Mouse (Mus musculus): ENCODE measurements around the gene Masp2.

The Masp2 gene

DNA sequence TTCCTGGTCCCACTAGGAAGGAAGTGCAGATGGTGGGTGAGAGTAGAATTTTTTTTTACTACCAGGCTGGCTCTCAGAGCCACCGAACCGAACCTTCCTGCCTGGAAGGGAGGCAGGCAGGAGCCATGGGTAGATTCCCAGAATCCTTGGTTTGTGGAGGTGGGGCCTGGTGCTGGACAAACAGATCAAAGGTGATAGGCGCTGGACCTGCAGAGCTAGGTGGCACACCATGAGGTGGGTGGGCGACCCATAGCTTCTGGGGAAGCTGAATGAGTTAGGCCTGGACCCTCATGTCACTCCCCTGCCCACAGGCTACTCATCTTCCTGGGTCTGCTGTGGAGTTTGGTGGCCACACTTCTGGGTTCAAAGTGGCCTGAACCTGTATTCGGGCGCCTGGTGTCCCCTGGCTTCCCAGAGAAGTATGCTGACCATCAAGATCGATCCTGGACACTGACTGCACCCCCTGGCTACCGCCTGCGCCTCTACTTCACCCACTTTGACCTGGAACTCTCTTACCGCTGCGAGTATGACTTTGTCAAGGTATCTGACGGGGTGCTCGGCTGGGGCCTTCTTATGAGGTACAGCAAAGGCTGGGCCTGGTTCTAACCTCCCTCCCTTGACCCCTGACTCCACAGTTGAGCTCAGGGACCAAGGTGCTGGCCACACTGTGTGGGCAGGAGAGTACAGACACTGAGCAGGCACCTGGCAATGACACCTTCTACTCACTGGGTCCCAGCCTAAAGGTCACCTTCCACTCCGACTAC lies at the start of gene Masp2:
Masp2 (plus strand) TSS at position 198 of the 764 bp plus-strand sequence.
- 88% methylated on average over 14 of the region's 14 CpGs for WGBS

DNA sequence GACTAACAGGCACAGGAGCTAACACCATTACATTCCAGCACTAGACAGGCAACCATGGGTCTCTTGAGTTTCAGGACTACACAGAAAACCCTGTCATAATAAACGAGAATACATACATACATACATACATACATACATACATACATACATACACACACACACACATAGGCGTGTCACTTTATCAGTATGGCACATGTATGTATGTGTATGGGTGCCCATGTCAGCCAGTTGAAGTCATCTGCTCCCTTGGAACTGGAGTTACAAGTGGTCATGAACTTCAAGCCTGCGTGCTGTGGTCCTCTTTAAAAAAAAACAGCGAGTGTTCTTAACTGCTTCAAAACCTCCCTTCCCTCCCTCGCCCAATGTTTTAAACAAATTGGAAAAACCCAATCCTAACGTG lies 44.6 kb upstream of the Masp2 start:
- 24% methylated on average over 6 of the region's 6 CpGs for WGBS

DNA sequence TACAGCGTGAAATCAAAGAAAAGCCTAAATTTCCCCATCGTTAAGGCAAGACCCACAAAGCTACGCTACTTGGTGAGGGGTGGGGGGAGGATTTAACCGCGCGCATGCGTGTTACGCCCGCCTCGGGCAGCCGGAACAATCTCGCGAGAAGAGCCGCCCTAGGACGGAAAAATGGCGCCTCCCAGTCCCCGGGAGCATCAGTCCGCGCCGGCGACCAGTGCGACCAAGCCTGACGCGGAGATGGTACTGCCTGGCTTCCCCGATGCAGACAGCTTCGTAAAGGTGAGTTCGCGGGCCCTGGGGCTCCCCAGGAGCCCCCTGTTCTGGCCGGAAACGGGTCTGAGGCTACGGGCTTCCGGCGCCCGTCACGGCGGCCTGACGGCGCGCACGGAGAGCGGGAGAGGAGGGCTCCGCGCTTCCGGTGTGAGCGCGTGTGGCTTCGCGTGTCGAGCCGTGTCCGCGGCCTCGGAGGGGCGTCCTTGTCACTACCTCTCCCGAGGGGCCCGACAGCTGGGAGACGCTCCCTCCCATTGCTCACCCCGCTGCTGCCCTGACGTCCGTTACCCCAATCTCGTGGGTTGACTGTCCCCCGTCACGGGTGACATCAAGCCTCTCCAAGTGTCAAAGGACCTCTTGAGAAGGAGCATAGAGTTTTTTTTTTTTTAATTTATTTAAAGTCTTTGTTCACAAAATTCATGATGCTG lies 43.9 kb upstream of the Masp2 start, which contains the start of gene Exosc10:
Exosc10 (plus strand) TSS at position 133 of the 704 bp plus-strand sequence.
- under 1% methylated on average over 63 of the region's 63 CpGs for WGBS

DNA sequence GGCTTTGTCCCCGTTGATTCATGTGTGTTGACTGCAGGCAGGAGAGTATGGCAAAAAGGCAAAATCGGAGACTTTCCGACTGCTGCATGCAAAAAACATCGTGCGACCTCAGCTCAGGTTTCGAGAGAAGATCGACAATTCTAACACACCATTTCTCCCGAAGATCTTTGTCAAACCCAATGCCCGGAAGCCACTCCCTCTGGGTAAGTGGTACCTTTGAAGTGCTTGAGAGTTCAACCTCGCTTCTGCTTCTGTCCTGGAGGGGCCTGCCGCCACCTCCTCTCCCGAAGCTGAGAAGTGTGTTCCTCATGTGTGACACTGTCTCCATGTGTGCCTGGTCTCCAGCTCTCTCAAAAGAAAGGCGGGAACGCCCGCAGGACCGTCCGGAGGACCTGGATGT lies 39.7 kb upstream of the Masp2 start:
- 94% methylated on average over 17 of the region's 17 CpGs for WGBS

DNA sequence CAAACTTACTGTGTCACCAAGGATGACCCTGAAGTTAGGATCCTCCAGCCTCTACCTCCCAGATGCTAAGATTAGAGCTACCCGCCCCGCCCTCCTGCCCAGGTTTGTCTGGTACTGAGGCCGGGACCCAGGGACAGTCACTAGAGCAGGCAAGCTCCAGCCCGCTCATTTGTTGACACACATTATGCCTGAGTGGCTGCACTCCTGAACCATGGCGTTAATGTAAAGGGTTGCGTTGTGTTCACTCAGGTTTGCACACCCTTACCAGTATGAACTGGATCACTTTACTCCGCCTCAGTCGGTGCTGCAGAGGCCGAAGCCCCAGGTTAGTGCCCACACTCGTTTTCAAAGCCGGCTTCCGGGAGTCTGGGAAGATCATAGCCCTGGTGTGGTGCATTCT lies 38.8 kb upstream of the Masp2 start:
- WGBS = 93% methylated on average over 12 of the region's 12 CpGs

DNA sequence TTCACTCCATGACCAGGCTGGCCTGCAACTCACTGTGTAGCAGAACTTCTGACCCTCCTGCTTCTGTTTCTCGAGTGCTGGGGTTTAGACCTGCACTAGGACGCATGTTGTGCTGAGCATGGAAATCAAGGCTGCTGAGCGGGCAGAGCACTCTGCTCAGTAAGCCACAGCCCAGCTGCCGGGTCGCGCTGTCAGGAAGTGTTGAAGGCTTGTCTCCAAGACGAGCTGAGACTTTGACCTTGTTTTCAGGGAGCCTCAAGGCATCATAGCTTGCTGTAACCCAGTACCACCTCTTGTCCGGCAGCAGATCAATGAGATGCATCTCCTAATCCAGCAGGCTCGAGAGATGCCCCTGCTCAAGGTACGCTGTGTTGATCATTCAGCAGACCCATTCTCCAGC lies 32.2 kb upstream of the Masp2 start:
- WGBS = 83% methylated on average over 10 of the region's 10 CpGs

DNA sequence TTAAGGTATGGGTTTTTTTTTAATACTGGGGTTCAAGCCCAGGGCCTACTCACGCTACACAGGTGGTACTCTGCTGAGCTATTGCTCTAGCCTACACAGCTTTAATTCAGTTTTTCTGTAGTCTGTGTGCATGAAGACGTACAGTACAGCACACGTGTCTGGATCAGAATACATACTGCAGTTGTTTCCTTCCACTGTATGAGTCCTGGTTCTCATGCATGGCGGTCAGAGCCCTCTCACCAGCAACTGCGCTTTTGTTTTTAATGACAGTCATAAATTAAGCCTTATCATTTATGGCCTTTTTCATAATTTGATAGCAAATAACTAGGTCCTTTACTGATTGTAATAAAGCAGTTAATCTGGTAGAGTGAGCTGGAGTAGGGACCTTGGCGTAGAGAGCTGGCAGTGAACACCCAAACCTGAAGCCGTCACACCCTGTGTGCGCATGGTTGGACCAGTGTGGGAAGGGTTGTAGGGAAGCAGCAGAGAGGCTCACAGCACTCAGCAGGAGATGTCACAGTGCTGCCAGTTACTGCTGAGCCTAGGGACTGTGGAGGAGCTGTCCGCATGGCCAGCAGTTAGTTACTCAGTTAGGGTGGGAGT lies 31.6 kb upstream of the Masp2 start:
- WGBS = 94% methylated on average over 9 of the region's 9 CpGs

DNA sequence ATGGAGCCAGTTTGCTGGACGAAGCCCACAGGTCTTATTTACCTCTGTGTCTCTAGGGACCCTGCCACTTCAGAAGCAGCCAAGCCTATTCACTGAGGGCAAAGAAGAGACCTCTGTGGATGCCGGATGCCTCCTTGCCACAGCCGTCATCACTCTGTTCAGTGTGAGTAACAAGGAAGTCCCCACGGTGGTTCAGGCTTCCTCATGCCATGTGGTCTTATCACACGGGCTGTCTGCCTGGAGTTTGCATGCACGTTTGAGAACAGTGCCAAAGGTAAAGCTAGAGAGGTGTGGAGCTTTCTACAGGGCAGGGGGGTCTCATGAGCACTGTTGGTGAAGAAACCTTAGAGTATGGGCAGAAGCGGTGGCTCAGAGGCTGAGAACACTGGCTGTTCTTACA lies 29.1 kb upstream of the Masp2 start:
- 87% methylated on average over 7 of the region's 7 CpGs for WGBS

DNA sequence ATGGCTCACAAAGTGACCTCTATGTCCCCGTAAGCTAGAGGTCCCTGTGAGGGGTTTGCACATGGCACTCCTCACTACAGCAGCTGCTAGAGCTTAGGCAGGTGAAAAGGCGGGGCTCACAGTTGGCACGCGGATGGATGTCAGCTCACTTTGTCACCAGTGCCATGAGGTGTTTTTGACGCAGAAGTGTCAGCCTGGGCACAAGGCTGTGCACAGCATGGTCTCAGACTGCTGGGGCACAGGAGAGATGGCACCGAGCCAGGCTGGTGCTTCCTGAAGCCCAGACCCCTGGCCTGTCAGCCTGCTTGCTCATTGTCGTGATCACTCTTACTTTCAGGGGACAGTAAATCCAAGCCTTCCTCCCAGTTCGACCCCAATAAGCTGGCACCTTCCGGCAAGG lies 21.6 kb upstream of the Masp2 start:
- WGBS = 86% methylated on average over 9 of the region's 9 CpGs

DNA sequence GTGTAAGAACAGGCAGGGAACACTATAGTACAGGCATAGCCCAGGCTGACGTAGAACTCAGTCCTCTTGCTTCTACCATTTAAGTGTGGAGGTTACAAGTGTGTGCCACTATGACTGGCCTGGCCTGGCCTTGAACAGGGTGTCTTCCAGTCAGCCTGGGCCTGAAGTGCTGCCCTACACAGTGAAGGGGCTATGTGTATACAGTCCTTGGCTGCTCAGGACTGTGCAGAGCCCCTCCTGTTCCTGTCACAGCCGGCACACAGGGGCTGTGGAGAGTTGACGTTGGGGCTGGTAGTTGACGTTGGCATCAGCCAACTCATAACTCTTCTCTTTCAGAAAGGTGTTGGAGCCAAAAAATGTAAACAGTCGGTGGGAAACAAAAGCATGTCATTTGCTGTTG lies 20.9 kb upstream of the Masp2 start:
- 83% methylated on average over 5 of the region's 5 CpGs for WGBS

DNA sequence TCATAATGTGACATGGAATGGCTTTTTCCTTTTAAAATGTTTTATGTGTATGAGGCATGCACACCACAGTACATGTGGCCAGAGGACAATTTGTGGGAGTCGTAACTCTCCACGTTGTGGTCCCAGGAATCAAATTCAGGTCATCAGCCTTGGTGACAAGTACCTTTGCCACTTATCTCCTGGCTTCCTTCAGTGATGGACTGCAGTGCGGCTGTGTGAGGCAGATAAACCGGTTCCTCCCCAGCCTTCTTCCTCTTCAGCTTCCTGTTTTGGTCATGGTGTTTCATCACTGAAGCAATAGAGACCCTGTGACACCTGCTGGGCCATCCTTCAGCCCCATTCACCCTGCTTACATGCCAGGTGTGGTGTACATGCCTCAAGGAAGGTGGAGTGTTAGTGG lies 19.1 kb upstream of the Masp2 start:
- 77% methylated on average over 4 of the region's 4 CpGs for WGBS

DNA sequence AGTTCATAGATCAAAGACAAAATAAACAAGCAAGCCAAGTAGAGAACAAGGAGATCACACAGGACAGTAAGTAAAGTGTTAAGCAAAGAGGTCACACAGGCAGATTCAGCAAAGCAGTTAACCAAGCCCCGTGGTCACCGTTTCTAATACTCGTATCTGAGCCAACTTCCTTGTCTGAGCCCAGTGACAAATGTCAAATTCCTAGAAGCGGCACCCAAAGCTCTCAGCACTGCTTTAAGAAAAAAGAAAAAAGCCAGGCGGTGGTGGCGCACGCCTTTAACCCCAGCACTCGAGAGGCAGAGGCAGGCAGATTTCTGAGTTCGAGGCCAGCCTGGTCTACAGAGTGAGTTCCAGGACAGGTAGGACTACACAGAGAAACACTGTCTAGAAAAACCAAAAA lies 15.7 kb upstream of the Masp2 start:
- 79% methylated on average over 9 of the region's 9 CpGs for WGBS

DNA sequence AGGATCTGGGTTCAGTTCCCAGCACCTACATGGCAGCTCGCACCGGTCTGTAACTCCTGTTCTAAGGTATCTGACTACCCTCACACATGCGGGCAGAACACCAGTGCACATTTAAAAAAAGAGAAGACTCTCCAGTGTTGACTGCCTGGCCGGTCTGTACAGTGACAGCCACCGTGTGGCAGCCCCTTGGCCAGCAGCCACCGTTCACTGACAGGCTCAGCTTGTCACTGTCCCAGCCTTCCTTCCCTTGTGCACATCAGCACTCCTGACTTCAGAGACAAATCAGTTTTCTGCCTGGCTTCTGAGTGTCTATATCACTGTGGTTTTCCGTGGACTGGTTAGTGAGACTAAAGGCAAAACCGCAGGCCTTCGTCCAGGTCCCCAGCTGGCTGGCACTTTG lies 13.6 kb upstream of the Masp2 start:
- WGBS = 58% methylated on average over 9 of the region's 9 CpGs

DNA sequence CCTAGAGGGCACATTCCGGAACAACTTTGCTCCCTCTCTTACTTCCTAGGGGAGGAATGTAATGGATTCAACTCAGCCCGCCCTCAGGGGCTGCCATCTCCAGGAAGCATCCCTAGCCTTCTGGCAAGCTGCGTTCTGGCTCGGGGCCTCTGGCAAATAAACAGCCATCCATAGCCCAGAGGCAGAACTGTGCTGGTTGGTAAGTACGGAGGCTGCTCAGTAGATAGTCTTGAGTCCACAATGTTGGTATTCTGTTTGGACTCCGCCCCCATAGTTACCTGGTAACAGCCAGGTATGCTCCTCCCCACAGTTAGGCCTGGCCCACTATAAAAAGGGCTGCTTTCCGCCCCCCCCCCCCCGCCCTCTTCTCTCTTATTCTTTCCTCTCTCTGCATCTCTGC lies 12.8 kb upstream of the Masp2 start:
- WGBS = 65% methylated on average over 8 of the region's 8 CpGs

DNA sequence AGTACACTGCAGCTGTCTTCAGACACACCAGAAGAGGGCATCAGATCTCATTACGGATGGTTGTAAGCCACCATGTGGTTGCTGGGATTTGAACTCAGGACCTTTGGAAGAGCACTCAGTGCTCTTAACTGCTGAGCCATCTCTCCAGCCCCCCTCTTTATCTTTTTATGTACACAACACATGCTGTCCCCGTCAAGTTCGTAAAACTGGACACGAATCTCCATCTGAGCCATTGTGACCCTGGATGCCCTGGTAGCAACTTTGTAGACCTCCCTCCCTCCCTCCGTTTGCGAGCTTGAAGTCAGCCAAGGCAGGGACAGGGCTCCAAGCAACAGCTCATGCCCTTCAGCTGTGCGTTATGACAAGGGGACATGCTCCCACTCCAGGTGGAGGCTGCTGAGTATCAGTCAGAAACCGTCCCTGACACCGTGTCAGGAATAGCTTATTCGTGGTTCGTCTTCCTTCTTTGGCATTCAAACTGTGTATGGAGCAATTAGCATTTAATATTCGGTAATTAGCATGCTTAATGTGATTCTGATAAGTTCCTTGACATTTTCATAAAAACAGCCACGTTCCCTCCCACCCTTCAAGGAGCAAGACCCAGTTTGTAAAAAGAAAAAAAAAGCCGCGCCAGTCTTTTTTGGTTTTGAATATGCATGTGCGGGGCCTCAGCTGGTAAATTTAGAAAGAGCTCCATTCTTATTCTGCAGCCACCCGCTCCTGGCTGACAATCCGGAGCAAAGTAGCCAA lies 11.8 kb upstream of the Masp2 start:
- WGBS = 2% methylated on average over 18 of the region's 18 CpGs

DNA sequence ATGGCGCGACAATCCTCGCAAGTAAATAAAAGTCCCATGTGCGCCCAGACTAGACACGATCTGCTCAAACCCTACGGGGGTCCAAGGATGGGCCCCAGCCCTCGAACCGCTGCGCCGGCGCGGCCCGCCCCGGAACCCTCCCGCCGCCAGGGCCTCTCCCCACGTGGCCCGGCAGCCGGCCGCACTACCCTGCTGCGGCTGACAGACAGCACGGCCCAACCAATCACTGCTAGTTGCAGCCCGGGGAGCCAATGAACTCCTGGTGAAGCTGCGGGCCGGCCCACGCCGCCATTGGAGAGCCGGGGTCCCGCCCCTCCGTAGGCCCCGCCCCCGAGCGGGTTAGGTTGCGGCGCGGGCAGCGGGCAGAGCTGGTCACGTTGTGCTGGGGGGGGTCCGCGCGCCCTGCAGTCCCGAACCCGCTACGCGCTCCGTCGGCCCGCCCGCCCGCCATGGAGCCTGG lies 11.2 kb upstream of the Masp2 start, which contains the start of gene Srm:
Srm (plus strand) TSS at position 333 of the 460 bp plus-strand sequence.
- WGBS = under 1% methylated on average over 50 of the region's 50 CpGs

DNA sequence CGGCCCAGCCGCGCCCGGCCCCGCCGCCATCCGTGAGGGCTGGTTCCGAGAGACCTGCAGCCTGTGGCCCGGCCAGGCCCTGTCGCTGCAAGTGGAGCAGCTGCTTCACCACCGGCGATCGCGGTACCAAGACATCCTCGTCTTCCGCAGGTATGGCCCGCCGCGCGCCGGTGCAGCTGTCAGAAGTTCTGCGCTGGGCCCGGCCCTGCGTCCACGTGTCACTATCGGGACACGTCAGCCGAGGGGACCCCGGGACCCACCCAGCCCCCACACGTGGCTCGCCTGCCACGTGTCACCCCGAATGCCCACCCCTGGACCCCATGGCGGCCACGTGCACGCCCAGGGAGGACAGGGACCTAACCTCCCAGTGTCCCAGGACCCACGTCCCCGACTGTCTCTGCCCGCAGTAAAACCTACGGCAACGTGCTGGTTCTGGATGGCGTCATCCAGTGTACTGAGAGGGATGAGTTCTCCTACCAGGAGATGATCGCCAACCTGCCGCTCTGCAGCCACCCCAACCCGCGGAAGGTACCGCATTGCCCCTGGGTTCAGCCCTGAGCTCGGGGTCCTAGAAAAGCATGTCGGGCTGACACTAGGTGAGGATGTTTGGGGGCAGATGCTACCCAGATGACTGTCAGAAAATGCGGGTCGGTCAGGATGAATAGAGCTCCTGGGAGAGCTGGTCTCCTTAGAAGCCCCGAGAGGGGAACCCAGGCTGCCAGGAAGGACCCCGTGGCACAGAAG lies 10.5 kb upstream of the Masp2 start:
- under 1% methylated on average over 53 of the region's 53 CpGs for WGBS

DNA sequence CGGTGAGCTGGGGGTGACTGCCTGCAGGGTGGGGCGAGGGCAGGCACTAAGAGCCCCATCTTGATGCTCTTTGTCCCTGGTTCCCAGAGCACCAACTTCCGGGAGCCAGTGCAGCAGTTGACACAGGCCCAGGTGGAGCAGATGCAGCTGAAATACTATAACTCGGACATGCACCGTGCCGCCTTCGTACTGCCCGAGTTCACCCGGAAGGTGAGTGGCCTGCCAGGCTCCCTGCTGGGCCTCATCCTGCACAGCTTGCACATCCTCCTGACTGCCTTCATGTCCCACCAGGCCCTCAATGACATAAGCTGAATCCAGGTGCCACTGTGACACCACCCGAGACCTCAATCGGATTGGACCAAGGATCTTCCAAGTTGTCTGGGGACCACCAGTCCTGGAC lies 8.4 kb upstream of the Masp2 start:
- WGBS = 81% methylated on average over 11 of the region's 11 CpGs

DNA sequence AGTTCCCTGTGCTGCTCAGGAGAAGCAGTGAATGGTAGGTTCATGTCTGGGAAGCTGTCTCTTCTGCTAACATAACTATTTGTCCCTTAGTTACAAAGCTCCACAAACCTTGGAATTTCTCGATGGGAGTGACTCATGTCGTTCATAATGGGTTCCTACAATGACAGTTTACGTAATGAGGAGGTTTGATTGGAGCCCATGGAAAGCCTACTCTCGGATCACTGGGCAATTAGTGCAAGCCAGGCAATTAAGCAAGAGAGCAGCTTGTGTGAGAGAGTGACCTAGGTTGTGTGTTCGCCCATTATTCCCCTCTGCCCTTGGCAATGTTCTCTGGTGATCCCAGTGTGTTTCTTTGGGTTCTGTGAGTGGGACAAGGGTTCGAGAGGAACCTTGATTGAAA lies 6.4 kb upstream of the Masp2 start:
- 56% methylated on average over 6 of the region's 6 CpGs for WGBS

DNA sequence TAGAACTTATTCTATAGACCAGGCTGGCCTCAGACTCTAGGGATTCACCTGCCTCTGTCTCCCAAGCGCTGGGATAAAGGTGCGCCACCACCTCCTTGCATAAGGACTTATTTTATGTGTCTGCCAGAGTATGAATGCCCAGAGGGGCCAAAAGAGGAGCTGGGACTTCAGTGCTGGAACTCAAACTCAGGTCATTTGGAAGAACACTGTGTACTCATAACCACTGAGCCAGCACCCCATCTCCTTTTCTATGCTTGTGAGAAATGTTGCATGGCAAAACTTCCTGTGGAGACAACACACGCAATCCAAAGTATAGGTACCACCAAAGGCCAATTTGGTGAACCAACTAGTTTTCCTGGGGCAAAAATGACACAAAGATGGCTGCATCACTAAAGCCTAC lies 5.6 kb upstream of the Masp2 start:
- 99% methylated on average over 3 of the region's 3 CpGs for WGBS

DNA sequence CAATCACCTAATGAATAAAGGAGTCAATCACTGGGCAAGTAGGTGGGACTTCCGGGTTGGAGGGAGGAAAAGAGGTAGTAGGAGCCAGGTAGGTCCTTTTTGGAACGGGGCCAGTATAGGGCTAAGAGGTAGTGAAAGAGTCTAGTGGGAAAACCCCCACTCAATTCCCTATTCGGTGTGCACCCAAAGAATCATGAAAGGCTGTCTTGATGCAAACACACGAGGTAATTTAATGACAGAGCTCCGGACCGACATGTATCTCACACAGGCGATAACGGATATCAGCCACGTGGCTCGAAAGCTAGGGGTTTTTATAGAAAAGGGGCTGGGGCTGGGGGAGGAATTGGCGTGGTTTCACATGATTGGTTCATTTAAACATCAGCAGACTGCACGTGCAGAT lies 3.5 kb upstream of the Masp2 start:
- 96% methylated on average over 12 of the region's 12 CpGs for WGBS

Data from cerebral cortex, adult 2 months (tissue).